Mouse (Mus musculus): ENCODE measurements around the gene Calhm2. TPM values are rescaled to one million over a fixed set of nuclear protein-coding genes. Genes with fewer than 3 reads are reported as not detected.

Calhm2 gene
- 7.6 and 7.7 TPM in 2 replicates for polyA plus RNA-seq (2015; fragmentation: Nextera tagmentation; extraction: Ambion mirVana)

DNA sequence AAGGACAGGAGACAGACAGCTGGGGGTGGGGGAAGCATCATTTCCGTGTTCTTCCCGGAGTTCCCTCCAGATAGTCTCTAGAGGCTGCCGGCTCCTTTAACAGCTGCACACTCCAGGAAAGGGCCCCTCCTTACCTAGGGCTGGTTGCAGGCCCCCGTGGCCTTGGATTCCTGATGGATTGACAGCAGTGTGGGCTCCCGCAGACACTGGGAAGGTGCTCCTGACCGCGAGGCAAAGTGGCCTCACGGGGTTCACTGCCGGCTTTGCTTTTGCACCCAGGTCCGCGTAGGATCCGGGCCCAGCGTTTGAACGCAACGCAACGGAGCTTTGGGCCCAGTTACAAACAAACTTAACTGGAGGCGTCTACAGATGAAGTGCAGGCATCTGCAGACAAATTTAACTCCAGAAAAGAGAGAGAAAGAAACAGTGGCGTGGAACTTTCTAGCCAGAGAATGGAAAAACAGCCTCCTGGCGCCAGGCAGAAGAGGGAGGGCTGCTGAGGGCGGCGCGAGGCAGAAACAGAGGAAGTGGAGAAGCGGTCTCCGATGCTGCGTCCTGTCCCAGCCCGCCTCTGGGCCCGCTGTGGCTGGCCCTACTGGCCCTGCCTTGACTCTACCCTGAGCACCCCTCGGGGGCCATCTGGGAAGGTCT, at the start of gene Calhm2:
Gene Calhm2, minus strand, starts transcription at position 524 of the 651 bp plus-strand sequence.
- DNase-seq (ENCODE audit: low spot score): peak; percentile 51

- DNase-seq (ENCODE audit: low spot score): no peak
Measured at GRCm38 (mm10) chr19:47186514-47187275, 48.6 kb upstream of the Calhm2 start.

DNA sequence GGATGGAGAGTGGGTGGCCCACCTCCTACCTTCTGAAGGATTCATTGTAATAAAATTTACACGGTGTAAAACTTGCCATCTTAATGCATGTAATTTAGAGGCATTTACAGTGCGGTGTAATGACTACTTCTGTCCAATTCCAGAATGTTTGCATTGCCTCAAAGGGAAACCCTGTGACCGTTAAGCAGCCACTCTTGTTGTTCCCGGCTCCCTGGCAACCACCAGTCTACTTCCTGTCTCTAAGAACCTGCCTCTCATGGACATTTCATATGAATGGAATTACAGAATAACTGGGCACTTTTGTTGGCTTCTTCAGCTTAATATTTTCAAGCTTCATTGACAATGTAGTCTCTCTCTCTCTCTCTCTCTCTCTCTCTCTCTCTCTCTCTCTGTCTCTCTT, 46.6 kb upstream of the Calhm2 start:
- no peak for DNase-seq (ENCODE audit: low spot score)

DNA sequence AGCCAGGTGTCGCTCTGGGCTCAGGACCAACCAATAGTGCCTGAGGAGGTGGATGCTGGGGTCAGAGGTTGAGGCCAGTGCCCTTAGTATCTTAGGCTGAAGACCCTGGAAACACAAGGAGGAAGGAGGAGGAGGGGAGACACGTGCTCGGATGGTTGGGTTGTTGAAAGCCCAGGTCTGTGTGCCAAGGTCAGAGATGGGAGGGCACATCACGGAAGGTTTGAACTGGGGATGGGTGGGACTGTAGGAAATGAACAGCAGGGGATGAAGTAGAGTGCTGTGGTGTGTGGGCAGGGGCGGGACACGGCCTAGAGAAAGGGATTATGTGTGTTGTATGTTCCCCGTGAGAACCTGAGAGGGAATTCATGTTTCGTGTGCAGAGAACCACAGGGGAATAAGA, 46.1 kb upstream of the Calhm2 start:
- no peak for DNase-seq (ENCODE audit: low spot score)

GRCm38 (mm10) chr19:47180011-47180410, 41.9 kb upstream of the Calhm2 start:
- DNase-seq (ENCODE audit: low spot score): no peak

- DNase-seq (ENCODE audit: low spot score): no peak
Measured at GRCm38 (mm10) chr19:47179272-47179809, 41.2 kb upstream of the Calhm2 start.

DNA sequence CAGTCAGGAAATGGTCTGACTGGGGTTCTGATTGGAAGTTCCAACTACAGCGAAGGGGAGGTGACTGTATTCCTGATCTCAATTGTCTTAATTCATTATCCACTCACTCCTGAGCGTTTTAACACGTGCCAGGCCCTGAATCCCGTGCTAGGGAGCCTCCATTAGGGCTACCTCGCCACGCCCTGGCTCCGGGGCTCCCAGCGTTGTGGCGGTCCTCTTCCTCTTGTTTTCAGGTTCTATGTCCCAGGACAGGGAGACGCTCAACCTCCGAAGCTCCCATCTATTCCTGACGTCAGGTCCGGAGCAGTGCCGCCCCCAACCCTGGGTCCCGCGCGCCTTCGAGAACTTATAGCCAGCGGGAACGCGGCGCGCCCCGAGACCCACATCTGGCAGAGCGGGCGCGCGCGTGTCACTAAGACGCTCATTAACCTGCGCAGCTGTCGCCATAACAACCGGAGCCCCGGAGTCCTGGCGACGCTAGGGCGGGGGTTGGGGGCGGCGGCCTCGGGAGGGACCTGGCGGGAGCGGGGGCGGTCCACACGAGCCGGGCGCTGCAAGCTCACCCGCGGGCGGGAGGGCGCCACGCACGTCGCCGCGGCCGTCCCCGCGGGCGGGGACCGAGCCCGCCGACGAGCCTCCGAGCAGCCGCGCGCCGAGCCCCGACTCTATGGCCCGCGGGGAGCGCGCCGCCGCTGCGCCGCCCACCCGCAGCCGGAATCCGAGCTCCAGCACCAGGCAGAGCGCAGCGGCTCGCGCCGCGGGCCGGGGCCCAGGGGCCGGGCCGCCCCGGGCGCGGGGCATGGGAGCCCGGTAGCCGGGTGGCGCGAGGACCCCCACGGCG, 40.6 kb upstream of the Calhm2 start, which contains the start of gene Neurl1a:
Gene Neurl1a, plus strand, starts transcription at position 390 of the 841 bp plus-strand sequence.
- DNase-seq (ENCODE audit: low spot score): peak; percentile 46

DNA sequence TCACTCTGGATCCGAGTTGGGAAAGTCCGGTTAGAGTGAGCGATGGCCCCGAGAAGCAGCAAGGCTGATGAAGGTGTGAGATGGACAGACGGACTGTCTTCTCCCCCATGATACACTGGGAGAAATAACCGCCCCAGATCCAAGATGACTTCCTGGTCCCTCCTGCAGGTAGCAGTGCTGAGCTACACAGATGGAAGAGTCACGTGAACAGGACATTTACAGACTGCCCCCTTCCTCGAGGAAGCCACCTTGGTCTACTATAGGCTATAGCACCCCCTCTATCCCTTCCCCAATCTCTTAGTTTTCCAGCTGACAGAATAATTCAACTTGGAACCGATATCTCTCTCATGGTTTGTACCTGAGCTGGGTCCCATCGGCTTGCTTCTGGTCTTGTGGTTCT, 39.9 kb upstream of the Calhm2 start:
- peak; percentile 22 for DNase-seq (ENCODE audit: low spot score)

- no peak for DNase-seq (ENCODE audit: low spot score)
Measured at GRCm38 (mm10) chr19:47176916-47177505, 38.9 kb upstream of the Calhm2 start.

DNA sequence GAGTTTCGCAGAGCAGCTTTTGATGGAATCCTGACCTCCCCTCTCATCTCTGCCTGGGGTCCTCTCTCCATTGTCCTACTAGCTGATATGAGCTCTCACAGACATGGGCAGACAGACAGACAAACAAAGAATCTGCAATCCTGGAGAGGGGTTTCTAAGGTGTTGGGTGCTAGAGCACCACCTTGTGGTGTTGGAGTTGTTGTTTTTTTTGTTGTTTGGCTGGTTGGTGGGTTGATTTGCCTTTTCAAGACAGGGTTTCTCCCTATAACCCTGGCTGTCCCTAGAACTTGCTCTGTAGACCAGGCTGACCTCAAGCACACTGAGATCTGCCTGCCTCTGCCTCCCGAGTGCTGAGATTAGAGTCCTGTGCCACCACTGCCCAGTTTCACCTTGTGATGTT, 37.4 kb upstream of the Calhm2 start:
- DNase-seq (ENCODE audit: low spot score): peak; percentile 20

GRCm38 (mm10) chr19:47174515-47174914, 36.4 kb upstream of the Calhm2 start:
- DNase-seq (ENCODE audit: low spot score): peak; percentile 32

GRCm38 (mm10) chr19:47168793-47169412, 30.8 kb upstream of the Calhm2 start:
- DNase-seq (ENCODE audit: low spot score): peak; percentile 81

- peak; percentile 74 for DNase-seq (ENCODE audit: low spot score)
Measured at GRCm38 (mm10) chr19:47168223-47168622, 30.1 kb upstream of the Calhm2 start.

- DNase-seq (ENCODE audit: low spot score): no peak
Measured at GRCm38 (mm10) chr19:47167617-47168214, 29.6 kb upstream of the Calhm2 start.

DNA sequence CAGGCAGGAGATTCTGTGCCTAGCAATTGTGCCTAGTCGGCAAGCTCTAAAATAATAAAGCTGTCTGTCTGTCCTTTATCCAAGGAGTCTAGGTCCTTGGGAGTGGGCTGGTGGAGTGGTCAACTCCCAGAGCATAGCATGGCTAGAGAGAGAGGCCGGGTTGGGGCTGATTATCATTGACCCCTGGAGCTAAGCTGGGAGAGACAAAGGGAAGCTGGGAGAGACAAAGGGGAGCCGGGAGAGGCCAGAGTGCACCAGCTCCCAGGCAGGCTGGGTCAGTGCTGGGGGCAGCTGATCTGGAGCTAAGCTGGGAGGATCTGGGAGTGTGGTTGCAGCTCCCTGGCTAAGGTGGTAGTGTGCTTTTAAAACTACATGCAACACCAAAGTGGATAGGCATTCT, 28.7 kb upstream of the Calhm2 start:
- DNase-seq (ENCODE audit: low spot score): no peak

GRCm38 (mm10) chr19:47163176-47163744, 25.2 kb upstream of the Calhm2 start:
- DNase-seq (ENCODE audit: low spot score): no peak

- no peak for DNase-seq (ENCODE audit: low spot score)
Measured at GRCm38 (mm10) chr19:47161669-47162068, 23.6 kb upstream of the Calhm2 start.

DNA sequence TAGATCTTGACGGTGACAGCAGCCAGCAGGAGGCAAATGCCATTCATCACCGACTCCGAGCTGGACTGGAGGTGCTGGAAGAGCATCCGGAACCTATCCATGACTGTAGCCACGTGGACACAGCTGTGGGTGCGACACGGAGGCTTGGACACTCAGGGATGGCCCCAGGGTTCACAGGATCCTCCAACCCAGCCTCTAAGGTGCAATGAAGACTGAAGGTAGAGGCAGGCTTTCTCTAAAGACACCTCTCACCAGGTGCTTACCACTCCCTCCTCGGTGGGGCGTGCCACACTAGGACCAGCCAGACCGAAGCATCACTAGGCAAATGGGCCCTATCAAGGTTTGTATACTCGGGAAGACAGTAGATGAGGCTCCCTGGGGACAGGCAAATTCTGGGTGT, 19.6 kb upstream of the Calhm2 start, which contains the start of gene Calhm3:
Gene Calhm3, minus strand, starts transcription at position 101 of the 400 bp plus-strand sequence.
- no peak for DNase-seq (ENCODE audit: low spot score)

DNA sequence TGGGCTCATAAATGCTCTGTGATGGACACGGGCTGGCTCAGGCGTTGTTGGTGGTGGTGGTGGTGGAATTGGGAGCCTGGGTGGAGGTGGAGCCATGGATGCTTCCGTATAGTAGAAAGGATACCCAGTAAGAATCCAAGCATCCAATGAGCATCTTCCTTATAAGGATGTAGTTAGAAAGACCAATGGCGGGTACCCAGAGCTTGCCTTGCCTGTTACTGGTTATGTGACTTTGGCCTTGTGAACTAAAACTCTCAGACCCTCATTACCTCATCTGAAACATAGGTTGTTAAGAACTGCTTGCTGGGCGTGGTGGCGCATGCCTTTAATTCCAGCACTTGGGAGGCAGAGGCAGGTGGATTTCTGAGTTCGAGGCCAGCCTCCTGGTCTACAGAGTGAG, 15.7 kb upstream of the Calhm2 start:
- DNase-seq (ENCODE audit: low spot score): no peak

DNA sequence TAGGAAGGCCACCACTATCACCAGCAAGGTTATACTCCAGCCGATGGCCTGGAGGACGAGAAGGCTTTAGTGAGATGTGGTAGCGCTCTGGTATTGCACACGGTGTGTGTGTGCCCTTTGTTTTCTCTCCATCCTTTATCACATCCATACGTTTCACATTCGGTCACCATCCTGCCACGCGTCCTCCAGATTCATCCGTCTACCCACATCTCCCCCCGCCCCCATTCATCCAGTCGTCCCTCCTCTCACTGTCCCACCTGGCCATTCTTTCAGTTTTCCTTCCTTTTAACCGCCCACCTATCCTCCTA, 13.9 kb upstream of the Calhm2 start:
- DNase-seq (ENCODE audit: low spot score): no peak

All from thymus, postnatal 0 days (tissue).